Mouse (Mus musculus): ENCODE measurements at regions not wholly inside any gene's neighbourhood (a gene's known extent, or its start where the extent isn't known, plus 50 kb on each side); places are given as distances from the start of the nearest gene placed in this dataset.
A peak's percentile ranks its signal among the peaks of the same experiment; 100 is the strongest.

DNA sequence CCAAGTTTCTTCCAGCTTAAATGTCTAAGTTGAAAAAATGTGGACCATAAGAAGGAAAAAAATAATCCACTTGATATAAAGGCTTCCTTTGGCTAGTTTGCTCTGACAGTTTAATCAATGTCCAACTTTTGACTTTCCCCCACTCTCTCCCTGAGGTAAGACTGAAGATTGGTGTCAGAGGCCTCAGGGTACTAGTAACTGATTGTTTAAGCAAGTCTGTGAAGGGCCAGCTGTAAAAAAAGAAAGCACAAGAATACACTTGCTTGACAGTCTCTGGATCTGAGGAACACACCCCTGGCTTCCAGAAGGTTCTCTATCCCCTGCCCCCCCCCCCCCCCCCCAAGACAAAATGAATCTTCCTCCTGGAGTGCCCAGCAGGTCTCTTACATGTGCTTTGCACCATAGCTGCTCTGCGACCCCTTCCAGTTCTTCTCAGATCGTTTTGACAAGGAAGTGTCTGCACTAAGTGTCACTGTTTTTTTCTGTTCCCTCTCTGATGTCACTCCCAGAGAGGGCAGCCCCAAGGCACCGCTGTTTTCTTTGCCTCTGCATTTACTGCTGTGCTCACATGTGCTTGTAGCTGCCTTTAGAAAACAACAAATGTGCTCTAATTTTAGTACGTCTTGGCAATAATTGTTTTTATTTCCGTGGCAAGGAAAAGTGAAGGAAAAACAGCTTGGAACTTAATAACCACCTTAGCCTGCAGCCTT, 462.1 kb upstream of the Nr2f2 start:
- Histone ChIP-seq H3K27me3 (peaks cover 44% of the 10 kb centered on the region), H3K4me1 (no peaks in the 10 kb centered on the region), H3K9me3 (no peaks in the 10 kb centered on the region), H3K36me3 (no peaks in the 10 kb centered on the region), H3K4me2 (no peak overlapping the region), H3K27ac (no peak overlapping the region), H3K4me3 (no peak overlapping the region), H3K9ac (no peak overlapping the region)
- WGBS, result 29% methylated on average over 5 of the region's 5 CpGs
- ATAC-seq (ENCODE audit: insufficient number of reproducible peaks, insufficient read depth, low FRiP score, low TSS enrichment, low read depth), result no peak

DNA sequence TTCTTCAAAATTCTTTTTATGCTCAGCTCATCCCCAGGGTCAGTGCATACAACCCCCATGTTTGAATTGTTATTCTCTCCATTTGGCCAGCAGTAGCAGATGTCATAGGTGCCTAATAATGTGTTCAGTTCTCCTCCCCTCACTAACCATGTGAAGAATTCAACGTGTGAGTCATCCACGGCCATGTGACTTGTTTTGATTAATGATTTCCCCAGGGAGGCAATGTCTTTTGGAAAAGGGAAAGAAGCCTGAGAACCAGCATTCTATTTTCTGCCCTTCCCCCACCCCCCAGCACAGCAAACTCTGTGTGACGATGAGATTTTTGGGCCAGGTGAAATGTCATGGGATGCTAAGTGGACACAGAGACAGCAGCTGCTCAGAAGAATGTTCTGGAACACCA, 459.5 kb upstream of the Nr2f2 start:
- no peak overlapping the region for H3K4me3 ChIP-seq
- no peak overlapping the region for H3K9ac ChIP-seq
- peaks cover 18% of the 10 kb centered on the region for H3K4me1 ChIP-seq
- no peaks in the 10 kb centered on the region for H3K9me3 ChIP-seq
- no peak overlapping the region for H3K27ac ChIP-seq
- H3K36me3 ChIP-seq, result no peaks in the 10 kb centered on the region
- ATAC-seq (ENCODE audit: insufficient number of reproducible peaks, insufficient read depth, low FRiP score, low TSS enrichment, low read depth), result no peak
- H3K27me3 ChIP-seq, result peaks cover 42% of the 10 kb centered on the region
- WGBS, result 42% methylated on average over 3 of the region's 3 CpGs
- no peak overlapping the region for H3K4me2 ChIP-seq

DNA sequence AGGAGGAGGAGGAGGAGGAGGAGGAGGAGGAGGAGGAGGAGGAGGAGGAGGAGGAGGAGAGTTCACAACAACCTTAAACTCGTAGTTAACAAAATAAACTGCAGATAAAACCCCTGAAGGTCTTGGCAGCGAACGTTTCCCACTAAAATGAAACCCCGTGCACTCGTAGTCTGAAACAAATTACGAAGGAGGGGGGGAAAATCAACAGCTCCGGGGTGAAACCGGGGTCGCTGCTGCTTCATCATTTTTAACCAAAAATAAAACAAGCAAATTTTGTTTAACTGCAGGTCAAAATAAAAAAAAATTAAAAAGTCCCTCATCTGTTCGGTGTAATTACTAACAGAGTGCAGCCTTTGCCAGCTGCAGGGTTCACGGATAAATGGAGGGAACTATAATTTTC, 456.5 kb upstream of the Nr2f2 start:
- Histone ChIP-seq H3K27ac (no peak overlapping the region), H3K27me3 (peaks cover 39% of the 10 kb centered on the region), H3K36me3 (no peaks in the 10 kb centered on the region), H3K4me1 (peaks cover 18% of the 10 kb centered on the region), H3K9me3 (no peaks in the 10 kb centered on the region), H3K9ac (no peak overlapping the region), H3K4me3 (peak overlapping the region; percentile 9; the same call in 1 of the 2 replicates), H3K4me2 (peak overlapping the region; percentile 46)
- ATAC-seq (ENCODE audit: insufficient number of reproducible peaks, insufficient read depth, low FRiP score, low TSS enrichment, low read depth), result no peak
- whole genome bisulfite sequencing, result 9% methylated on average over 11 of the region's 11 CpGs

DNA sequence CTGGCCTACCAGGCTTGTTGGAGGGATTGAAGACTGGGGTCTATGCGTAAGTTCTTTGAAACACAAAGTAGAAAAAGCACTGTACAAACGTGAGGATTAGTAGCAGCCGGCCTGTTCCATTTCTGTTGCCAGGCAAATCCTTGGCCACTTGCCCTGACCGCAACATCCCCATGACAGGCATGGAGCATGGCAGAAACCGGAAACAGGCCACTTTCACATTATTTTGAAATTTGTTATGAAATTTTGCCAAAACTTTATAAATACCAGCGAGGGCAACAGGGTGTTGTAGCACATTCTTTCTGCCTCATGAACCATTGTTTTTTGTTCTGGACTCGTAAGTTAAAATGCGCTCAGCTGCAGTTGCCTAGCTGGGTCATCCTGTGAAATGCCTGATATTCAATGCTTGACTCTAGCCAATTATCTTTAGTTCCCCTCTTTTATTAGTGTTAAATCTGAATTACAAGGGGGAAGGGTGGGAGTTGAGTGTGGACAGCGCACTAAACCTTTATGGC, 455.8 kb upstream of the Nr2f2 start:
- WGBS, result 34% methylated on average over 9 of the region's 9 CpGs
- Histone ChIP-seq H3K27me3 (peaks cover 45% of the 10 kb centered on the region), H3K9ac (no peak overlapping the region), H3K27ac (no peak overlapping the region; the same call in 1 of the 2 replicates), H3K9me3 (no peaks in the 10 kb centered on the region), H3K4me3 (peak overlapping the region; percentile 12; the same call in 1 of the 2 replicates), H3K4me2 (peak overlapping the region; percentile 46), H3K36me3 (no peaks in the 10 kb centered on the region), H3K4me1 (peaks cover 22% of the 10 kb centered on the region)
- ATAC-seq (ENCODE audit: insufficient number of reproducible peaks, insufficient read depth, low FRiP score, low TSS enrichment, low read depth), result peak; percentile 74; the same call in 1 of the 2 replicates

DNA sequence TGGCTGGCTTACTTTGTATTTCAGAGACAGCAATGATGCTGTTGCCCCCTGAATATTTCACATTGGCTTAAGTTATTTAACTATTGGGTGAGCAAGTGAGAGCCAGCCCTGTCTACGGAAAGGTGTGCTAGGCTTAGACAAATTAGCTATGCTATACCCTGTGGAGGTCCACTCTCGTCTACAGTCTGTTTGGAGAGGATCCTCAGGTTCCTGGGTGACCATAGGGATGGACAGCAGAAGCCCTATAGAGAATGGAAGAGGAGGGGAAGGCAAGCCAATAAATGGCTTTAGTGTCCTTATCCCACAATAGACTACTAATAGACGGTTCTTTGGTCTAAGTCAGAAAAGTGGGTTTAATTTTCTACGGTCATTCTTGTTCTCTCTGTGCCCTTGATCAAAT, 455.3 kb upstream of the Nr2f2 start:
- WGBS, result 49% methylated on average over 4 of the region's 4 CpGs
- peaks cover 50% of the 10 kb centered on the region for H3K27me3 ChIP-seq
- H3K4me1 ChIP-seq, result peaks cover 26% of the 10 kb centered on the region
- ATAC-seq (ENCODE audit: insufficient number of reproducible peaks, insufficient read depth, low FRiP score, low TSS enrichment, low read depth), result no peak
- H3K4me2 ChIP-seq, result peak overlapping the region; percentile 46; the same call in 1 of the 2 replicates
- no peak overlapping the region; the same call in 1 of the 2 replicates for H3K27ac ChIP-seq
- no peaks in the 10 kb centered on the region for H3K9me3 ChIP-seq
- H3K36me3 ChIP-seq, result no peaks in the 10 kb centered on the region
- H3K9ac ChIP-seq, result no peak overlapping the region
- H3K4me3 ChIP-seq, result no peak overlapping the region

DNA sequence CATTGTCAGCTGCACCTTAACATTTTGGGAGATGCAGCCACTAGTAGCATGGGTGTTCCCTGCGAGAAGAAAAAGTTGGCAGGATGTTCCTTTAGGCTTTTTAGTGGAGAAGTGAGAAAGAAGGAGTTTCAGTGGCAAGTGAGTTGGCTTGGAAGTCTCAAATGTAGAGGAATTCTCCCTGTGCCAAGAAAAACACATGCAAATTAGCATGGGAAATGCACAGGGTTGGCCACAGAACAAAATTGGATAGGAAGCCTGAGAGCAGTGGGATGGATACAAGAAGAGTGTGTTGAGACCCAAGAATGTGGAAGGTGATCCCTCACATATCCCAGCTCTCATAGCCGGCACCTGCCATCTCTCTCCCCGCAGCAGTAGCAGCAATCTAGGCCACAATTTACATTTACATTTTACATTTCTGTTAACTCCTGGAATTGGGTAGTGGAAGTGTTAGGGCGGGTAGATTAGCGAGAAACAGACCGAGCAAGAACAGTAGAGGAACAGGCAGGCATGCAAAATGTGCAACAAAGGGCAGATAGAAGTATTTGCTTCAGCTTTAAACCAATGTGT, 450.9 kb upstream of the Nr2f2 start:
- H3K4me1 ChIP-seq, result peaks cover 36% of the 10 kb centered on the region
- WGBS, result 70% methylated on average over 6 of the region's 6 CpGs
- no peaks in the 10 kb centered on the region for H3K9me3 ChIP-seq
- H3K36me3 ChIP-seq, result no peaks in the 10 kb centered on the region
- H3K27ac ChIP-seq, result no peak overlapping the region
- no peak overlapping the region for H3K4me3 ChIP-seq
- H3K9ac ChIP-seq, result no peak overlapping the region
- ATAC-seq (ENCODE audit: insufficient number of reproducible peaks, insufficient read depth, low FRiP score, low TSS enrichment, low read depth), result no peak
- peaks cover 64% of the 10 kb centered on the region for H3K27me3 ChIP-seq
- H3K4me2 ChIP-seq, result no peak overlapping the region

DNA sequence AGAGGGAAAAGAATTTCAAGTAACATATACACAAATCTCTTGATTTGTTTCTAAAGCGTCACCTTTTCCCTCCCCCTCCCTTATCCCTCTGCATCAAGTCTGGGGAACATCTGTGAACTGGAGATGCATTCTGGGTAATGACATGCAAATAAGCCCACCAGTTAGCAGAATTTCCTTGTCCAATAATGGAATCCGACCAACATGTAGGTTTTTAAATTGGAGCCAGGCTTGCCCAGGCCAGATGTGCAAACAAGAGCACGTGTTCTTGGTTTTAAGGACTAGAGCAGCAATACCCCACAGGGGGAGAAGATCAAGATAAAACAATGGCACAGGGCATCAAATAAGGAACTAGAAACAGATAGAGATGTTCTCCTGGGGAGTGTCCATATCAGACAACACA, 447.9 kb upstream of the Nr2f2 start:
- Histone ChIP-seq H3K36me3 (no peaks in the 10 kb centered on the region), H3K9me3 (no peaks in the 10 kb centered on the region), H3K4me1 (peaks cover 30% of the 10 kb centered on the region), H3K4me2 (no peak overlapping the region), H3K27ac (no peak overlapping the region), H3K9ac (no peak overlapping the region), H3K4me3 (no peak overlapping the region), H3K27me3 (peaks cover 64% of the 10 kb centered on the region)
- WGBS, result 20% methylated on average over 3 of the region's 3 CpGs
- ATAC-seq (ENCODE audit: insufficient number of reproducible peaks, insufficient read depth, low FRiP score, low TSS enrichment, low read depth), result no peak

DNA sequence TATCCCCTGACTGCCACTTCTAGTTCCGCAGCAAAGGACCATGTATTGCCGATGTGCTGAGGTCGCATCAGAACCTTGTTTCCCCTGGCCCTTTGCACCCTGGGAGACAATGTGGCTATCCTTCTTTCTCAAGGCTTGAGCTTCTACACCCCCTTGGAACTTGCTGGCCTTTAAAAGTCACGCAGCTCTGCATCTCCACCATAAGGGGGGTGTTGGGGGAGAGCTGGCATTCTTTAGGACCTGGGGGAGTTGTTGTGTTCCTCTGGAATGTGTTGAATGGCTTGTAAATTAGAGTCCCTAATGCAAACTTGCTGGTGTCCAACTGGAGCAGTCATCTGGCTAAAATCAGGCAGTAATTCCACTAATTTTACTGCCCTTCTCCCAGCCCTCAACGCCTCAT, 446.6 kb upstream of the Nr2f2 start:
- no peak for ATAC-seq (ENCODE audit: insufficient number of reproducible peaks, insufficient read depth, low FRiP score, low TSS enrichment, low read depth)

DNA sequence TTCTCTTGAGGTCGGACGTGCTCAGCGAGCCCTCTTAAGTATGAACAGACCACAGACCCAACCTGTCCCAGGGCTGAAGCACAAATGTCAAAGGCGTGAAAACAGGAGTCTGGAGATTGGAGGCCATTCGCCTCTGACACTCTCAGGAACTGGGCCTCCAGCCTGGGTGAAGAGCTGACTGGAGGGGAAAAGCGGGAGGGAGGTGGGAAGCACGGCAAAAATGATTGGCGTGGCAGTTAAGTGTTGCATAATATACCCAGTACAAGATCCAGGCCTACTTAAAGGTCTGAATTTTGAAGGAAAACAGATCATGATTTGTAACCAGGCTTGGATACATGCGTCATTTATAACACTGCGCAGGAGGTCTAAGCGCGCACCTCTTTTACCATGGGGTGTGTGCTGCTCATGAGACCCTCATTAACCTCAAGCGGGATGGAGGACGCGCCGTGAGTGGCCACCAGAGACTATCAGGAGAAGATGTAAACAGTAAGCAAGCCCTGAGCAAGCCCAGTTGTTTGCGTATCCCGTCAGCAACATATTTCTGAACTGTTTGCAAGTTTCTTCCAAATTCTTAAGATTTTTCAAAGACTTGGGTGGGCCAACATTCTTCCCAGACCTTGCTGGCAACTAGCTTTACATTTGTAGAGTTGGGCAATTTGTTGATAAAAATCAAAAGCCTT, 444.0 kb upstream of the Nr2f2 start:
- ATAC-seq (ENCODE audit: insufficient number of reproducible peaks, insufficient read depth, low FRiP score, low TSS enrichment, low read depth), result no peak
- Histone ChIP-seq H3K36me3 (no peaks in the 10 kb centered on the region), H3K4me2 (no peak overlapping the region), H3K9ac (no peak overlapping the region), H3K4me3 (no peak overlapping the region), H3K9me3 (no peaks in the 10 kb centered on the region), H3K27ac (no peak overlapping the region), H3K4me1 (peaks cover 22% of the 10 kb centered on the region), H3K27me3 (peaks cover 45% of the 10 kb centered on the region)
- 77% methylated on average over 18 of the region's 18 CpGs for WGBS

More for the DNA sequence above, 446.6 kb upstream of the Nr2f2 start:
- no peak overlapping the region for H3K27ac ChIP-seq
- H3K4me1 ChIP-seq, result peaks cover 30% of the 10 kb centered on the region
- 48% methylated on average over 5 of the region's 5 CpGs for WGBS
- no peaks in the 10 kb centered on the region for H3K9me3 ChIP-seq
- no peak overlapping the region for H3K9ac ChIP-seq
- no peak overlapping the region for H3K4me3 ChIP-seq
- peaks cover 62% of the 10 kb centered on the region for H3K27me3 ChIP-seq
- no peaks in the 10 kb centered on the region for H3K36me3 ChIP-seq
- H3K4me2 ChIP-seq, result no peak overlapping the region

DNA sequence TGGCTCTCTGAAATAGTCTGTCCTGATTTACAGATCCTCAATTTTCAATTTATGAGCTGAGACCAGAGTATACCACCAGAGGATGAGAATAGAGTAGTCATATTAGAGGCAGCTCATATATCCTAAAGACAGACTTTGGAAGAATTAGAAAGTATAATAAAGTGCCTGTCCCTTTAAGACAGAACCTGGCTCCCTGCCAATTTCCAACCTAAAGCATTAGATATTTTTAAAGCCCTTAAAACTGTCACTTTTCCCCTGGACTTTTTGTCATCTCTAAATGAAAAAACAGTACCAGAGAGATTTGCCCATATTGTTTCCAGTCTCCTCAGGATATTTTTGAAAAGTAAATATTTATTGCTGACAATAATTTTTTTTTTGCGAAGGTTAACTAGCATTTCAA, 437.7 kb upstream of the Nr2f2 start:
- H3K27me3 ChIP-seq, result peaks cover 12% of the 10 kb centered on the region; the same call in 1 of the 2 replicates
- H3K4me2 ChIP-seq, result no peak overlapping the region
- 0 out of 2 replicates have a peak, but pooled peaks cover 3% of the 10 kb centered on the region for H3K4me1 ChIP-seq
- H3K9me3 ChIP-seq, result no peaks in the 10 kb centered on the region
- WGBS, result 71% methylated on average over 1 of the region's 1 CpGs
- H3K4me3 ChIP-seq, result no peak overlapping the region
- no peak overlapping the region for H3K9ac ChIP-seq
- ATAC-seq (ENCODE audit: insufficient number of reproducible peaks, insufficient read depth, low FRiP score, low TSS enrichment, low read depth), result no peak
- H3K36me3 ChIP-seq, result no peaks in the 10 kb centered on the region
- H3K27ac ChIP-seq, result no peak overlapping the region

DNA sequence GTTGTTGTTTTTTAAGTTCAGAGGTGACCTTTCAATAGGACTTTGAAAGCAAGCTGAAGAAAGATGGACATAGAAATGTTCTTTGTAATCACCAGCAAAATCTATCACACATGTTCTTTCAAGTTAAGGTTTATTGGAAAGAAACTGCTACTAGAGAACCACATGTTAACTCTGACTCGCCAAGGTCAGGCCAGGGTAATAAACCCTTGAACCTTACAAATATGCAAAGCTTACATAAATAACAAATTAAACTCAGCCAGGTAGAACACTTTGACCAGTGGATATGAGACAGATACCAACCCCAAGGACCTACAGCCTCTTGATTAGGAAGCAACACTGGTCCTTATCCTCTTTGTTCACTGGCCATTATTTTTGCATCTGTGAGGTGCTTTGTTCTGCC, 433.4 kb upstream of the Nr2f2 start:
- Histone ChIP-seq H3K36me3 (no peaks in the 10 kb centered on the region), H3K4me1 (0 out of 2 replicates have a peak, but pooled peaks cover 3% of the 10 kb centered on the region), H3K27me3 (peaks cover 12% of the 10 kb centered on the region; the same call in 1 of the 2 replicates), H3K4me3 (no peak overlapping the region), H3K9ac (no peak overlapping the region), H3K4me2 (no peak overlapping the region), H3K27ac (no peak overlapping the region), H3K9me3 (no peaks in the 10 kb centered on the region)
- 58% methylated on average over 1 of the region's 1 CpGs for WGBS
- no peak for ATAC-seq (ENCODE audit: insufficient number of reproducible peaks, insufficient read depth, low FRiP score, low TSS enrichment, low read depth)
